7 mouse cellular contexts compared by ENCODE assay signal in genomic region chr1:112379651-112380264, GRCm38 (mm10).
DNase-seq lines count a peak whose midpoint lies in the region; ATAC-seq and TF ChIP-seq lines count a peak whose summit lies in the region.

No protein-coding gene starts in this region.

- peak; percentile 94 for TF ChIP-seq CTCF in left cerebral cortex, adult 2 months (IDR thresholded peaks at IDR 0.05)

- H3K27ac ChIP-seq in hindbrain, embryonic 15.5 days (replicated peaks) = no peak overlapping the region
- H3K27ac ChIP-seq in left cerebral cortex, adult 2 months = no peak overlapping the region

- H3K9ac ChIP-seq in hindbrain, embryonic 15.5 days = no peak overlapping the region

- WGBS in hindbrain, embryonic 15.5 days = 13% methylated on average over 2 of the region's 2 CpGs

- peak; percentile 89 for ATAC-seq in hindbrain, embryonic 15.5 days (ENCODE audit: low FRiP score, low read depth)

- H3K4me2 ChIP-seq in hindbrain, embryonic 15.5 days = no peak overlapping the region

- no peaks in the 10 kb centered on the region for H3K9me3 ChIP-seq in hindbrain, embryonic 15.5 days

- no peaks in the 10 kb centered on the region for H3K4me1 ChIP-seq in hindbrain, embryonic 15.5 days (replicated peaks)

- peak; percentile 15 for DNase-seq in ovary, postnatal 14 days (ENCODE audit: low spot score)
- no peak for DNase-seq in ovary, postnatal 36 days (ENCODE audit: low spot score)
- DNase-seq in embryo, embryonic 11.5 days (ENCODE audit: low read depth, low spot score) = peak; percentile 44
- peak; percentile 34 to 49 for DNase-seq in left cerebral cortex, adult 2 months (ENCODE audit: extremely low spot score in 1 of 2, low spot score in 2 of 2)
- DNase-seq in retina, postnatal 7 days (ENCODE audit: low read depth, low spot score) = peak; percentile 37
- DNase-seq in gastrocnemius, adult 8-10 months (ENCODE audit: low spot score in 2 of 2) = no peak

- H3K4me3 ChIP-seq in hindbrain, embryonic 15.5 days = no peak overlapping the region
- H3K4me3 ChIP-seq in left cerebral cortex, adult 2 months = no peak overlapping the region

- H3K27me3 ChIP-seq in hindbrain, embryonic 15.5 days = no peaks in the 10 kb centered on the region

- intact Hi-C loops in left cerebral cortex, adult 2 months (cut with DNase I) = loop anchor here (1.0 kb wide), 2 partner anchors 515 to 719 kb away; partner anchors contain the start of gene Dsel

- H3K36me3 ChIP-seq in hindbrain, embryonic 15.5 days = no peaks in the 10 kb centered on the region

Comparison
In these comparisons a context has a peak if more than half of its experiments do, and no peak if none do; other contexts are left out.
1. DNase-seq: peak in ovary, postnatal 14 days (single experiment), embryo, embryonic 11.5 days (single experiment), left cerebral cortex, adult 2 months (2 of 2) and retina, postnatal 7 days (single experiment); none in ovary, postnatal 36 days (single experiment) and gastrocnemius, adult 8-10 months (0 of 2).